Mouse (Mus musculus): ENCODE data around the gene Dcun1d1. TPM values are rescaled to one million over a fixed set of nuclear protein-coding genes. Genes with fewer than 3 reads are reported as not detected.

Gene Dcun1d1
- polyA plus RNA-seq, 1 experiment from 2014 or later = 102 TPM

- no peaks in the 10 kb centered on the region for H3K4me1 ChIP-seq (ENCODE audit: insufficient read depth)
- H3K27ac ChIP-seq (ENCODE audit: low read depth) = no peak overlapping the region
- H3K4me3 ChIP-seq (ENCODE audit: low read depth, low read length) = no peak overlapping the region
- H3K27me3 ChIP-seq (ENCODE audit: insufficient read depth, low read length) = no peaks in the 10 kb centered on the region
- peaks cover 18% of the 10 kb centered on the region; the same call in 1 of the 2 replicates for H3K36me3 ChIP-seq (ENCODE audit: insufficient read depth)
- no peak for TF ChIP-seq CTCF (IDR thresholded peaks at IDR 0.05; ENCODE audit: low read depth)
- no peaks in the 10 kb centered on the region for H3K9me3 ChIP-seq (ENCODE audit: low read depth, low read length)
- DNase-seq (no peak), ATAC-seq (ENCODE audit: insufficient read depth) (no peak)
- H3K4me2 ChIP-seq = no peak overlapping the region
- no peak overlapping the region for H3K9ac ChIP-seq
- 78% methylated on average over 4 of the region's 4 CpGs for WGBS
Observed at GRCm38 (mm10) chr3:35891123-35891522, 46.1 kb downstream of the Dcun1d1 start.

GRCm38 (mm10) chr3:35889531-35889930 lies 47.7 kb downstream of the Dcun1d1 start:
- Histone ChIP-seq H3K4me1 (ENCODE audit: insufficient read depth) (no peaks in the 10 kb centered on the region), H3K9me3 (ENCODE audit: low read depth, low read length) (no peaks in the 10 kb centered on the region), H3K27me3 (ENCODE audit: insufficient read depth, low read length) (no peaks in the 10 kb centered on the region), H3K9ac (no peak overlapping the region), H3K4me2 (no peak overlapping the region), H3K4me3 (ENCODE audit: low read depth, low read length) (no peak overlapping the region), H3K27ac (ENCODE audit: low read depth) (no peak overlapping the region), H3K36me3 (ENCODE audit: insufficient read depth) (peaks cover 15% of the 10 kb centered on the region; the same call in 1 of the 2 replicates)
- ATAC-seq (ENCODE audit: insufficient read depth) (no peak), DNase-seq (no peak)
- TF ChIP-seq CTCF (IDR thresholded peaks at IDR 0.05; ENCODE audit: low read depth) = no peak
- 90% methylated on average over 2 of the region's 2 CpGs for WGBS

- DNase-seq = no peak
- Histone ChIP-seq H3K4me2 (no peak overlapping the region), H3K4me1 (ENCODE audit: insufficient read depth) (no peaks in the 10 kb centered on the region), H3K27ac (ENCODE audit: low read depth) (no peak overlapping the region), H3K9me3 (ENCODE audit: low read depth, low read length) (no peaks in the 10 kb centered on the region), H3K27me3 (ENCODE audit: insufficient read depth, low read length) (no peaks in the 10 kb centered on the region), H3K9ac (no peak overlapping the region), H3K4me3 (ENCODE audit: low read depth, low read length) (no peak overlapping the region), H3K36me3 (ENCODE audit: insufficient read depth) (no peaks in the 10 kb centered on the region)
- ATAC-seq (ENCODE audit: insufficient read depth) = no peak
- TF ChIP-seq CTCF (IDR thresholded peaks at IDR 0.05; ENCODE audit: low read depth) = peak; percentile 22
Observed at GRCm38 (mm10) chr3:35883267-35883666, 54.0 kb downstream of the Dcun1d1 start.

GRCm38 (mm10) chr3:35849326-35849725 lies 87.9 kb downstream of the Dcun1d1 start:
- TF ChIP-seq CTCF (IDR thresholded peaks at IDR 0.05; ENCODE audit: low read depth) = no peak
- 86% methylated on average over 9 of the region's 9 CpGs for WGBS
- no peak overlapping the region for H3K4me3 ChIP-seq (ENCODE audit: low read depth, low read length)
- no peak for ATAC-seq (ENCODE audit: insufficient read depth)
- H3K9ac ChIP-seq = no peak overlapping the region
- no peak overlapping the region for H3K27ac ChIP-seq (ENCODE audit: low read depth)
- H3K27me3 ChIP-seq (ENCODE audit: insufficient read depth, low read length) = no peaks in the 10 kb centered on the region
- no peak overlapping the region for H3K4me2 ChIP-seq
- H3K9me3 ChIP-seq (ENCODE audit: low read depth, low read length) = no peaks in the 10 kb centered on the region
- DNase-seq = no peak
- H3K4me1 ChIP-seq (ENCODE audit: insufficient read depth) = no peaks in the 10 kb centered on the region
- peaks cover 3% of the 10 kb centered on the region; the same call in 1 of the 2 replicates for H3K36me3 ChIP-seq (ENCODE audit: insufficient read depth)

Other genes starting within 250 kb of the Dcun1d1 start
- gene Atp11b, start 183.3 kb downstream of the Dcun1d1 start, polyA plus RNA-seq (2014; fragmentation: Nextera tagmentation; extraction: Ambion mirVana) = 36.2 and 38.7 TPM in 2 replicates
- gene Mccc1, start 63.2 kb upstream of the Dcun1d1 start, polyA plus RNA-seq (2014; fragmentation: Nextera tagmentation; extraction: Ambion mirVana) = 31.7 and 33.1 TPM in 2 replicates
- gene Ccdc144b, start 116.1 kb upstream of the Dcun1d1 start, polyA plus RNA-seq (2014; fragmentation: Nextera tagmentation; extraction: Ambion mirVana) = not detected in 2 replicates
- 90.4 and 92.1 TPM in 2 replicates for gene Acad9, start 128.5 kb upstream of the Dcun1d1 start, polyA plus RNA-seq (2014; fragmentation: Nextera tagmentation; extraction: Ambion mirVana)
- gene D3Ertd254e, start 213.6 kb upstream of the Dcun1d1 start, polyA plus RNA-seq (2014; fragmentation: Nextera tagmentation; extraction: Ambion mirVana) = 9.7 and 10.4 TPM in 2 replicates

All from lung, embryonic 14.5 days (tissue).